Mouse (Mus musculus): Measurements from ENCODE around the gene Ndufb8.

Gene Ndufb8

GRCm38 (mm10) chr19:44535376-44535775 lies 19.9 kb downstream of the Ndufb8 start:
- no peak for DNase-seq (ENCODE audit: extremely low read depth, low read depth, low spot score)

- no peak for DNase-seq (ENCODE audit: extremely low read depth, low read depth, low spot score)
Observed at GRCm38 (mm10) chr19:44530018-44530417, 25.2 kb downstream of the Ndufb8 start.

- DNase-seq (ENCODE audit: extremely low read depth, low read depth, low spot score): no peak
Observed at GRCm38 (mm10) chr19:44525551-44526205, 29.6 kb downstream of the Ndufb8 start.

- no peak for DNase-seq (ENCODE audit: extremely low read depth, low read depth, low spot score)
Observed at GRCm38 (mm10) chr19:44519152-44519551, 36.1 kb downstream of the Ndufb8 start.

GRCm38 (mm10) chr19:44517996-44518768 lies 37.1 kb downstream of the Ndufb8 start:
- DNase-seq (ENCODE audit: extremely low read depth, low read depth, low spot score): no peak

- DNase-seq (ENCODE audit: extremely low read depth, low read depth, low spot score): no peak
Observed at GRCm38 (mm10) chr19:44515769-44516168, 39.5 kb downstream of the Ndufb8 start.

- no peak for DNase-seq (ENCODE audit: extremely low read depth, low read depth, low spot score)
Observed at GRCm38 (mm10) chr19:44514521-44515451, 40.5 kb downstream of the Ndufb8 start.

- DNase-seq (ENCODE audit: extremely low read depth, low read depth, low spot score): no peak
Observed at GRCm38 (mm10) chr19:44513921-44514482, 41.2 kb downstream of the Ndufb8 start.

- DNase-seq (ENCODE audit: extremely low read depth, low read depth, low spot score): no peak
Observed at GRCm38 (mm10) chr19:44513054-44513833, 42.0 kb downstream of the Ndufb8 start.

GRCm38 (mm10) chr19:44512601-44513000 lies 42.6 kb downstream of the Ndufb8 start:
- DNase-seq (ENCODE audit: extremely low read depth, low read depth, low spot score): no peak

- DNase-seq (ENCODE audit: extremely low read depth, low read depth, low spot score): no peak
Observed at GRCm38 (mm10) chr19:44511451-44512231, 43.6 kb downstream of the Ndufb8 start.

- no peak for DNase-seq (ENCODE audit: extremely low read depth, low read depth, low spot score)
Observed at GRCm38 (mm10) chr19:44510534-44511175, 44.6 kb downstream of the Ndufb8 start.

- no peak for DNase-seq (ENCODE audit: extremely low read depth, low read depth, low spot score)
Observed at GRCm38 (mm10) chr19:44502741-44503140, 52.5 kb downstream of the Ndufb8 start.

GRCm38 (mm10) chr19:44501925-44502324 lies 53.3 kb downstream of the Ndufb8 start:
- no peak for DNase-seq (ENCODE audit: extremely low read depth, low read depth, low spot score)

GRCm38 (mm10) chr19:44500240-44500639 lies 55.0 kb downstream of the Ndufb8 start:
- DNase-seq (ENCODE audit: extremely low read depth, low read depth, low spot score): no peak

- no peak for DNase-seq (ENCODE audit: extremely low read depth, low read depth, low spot score)
Observed at GRCm38 (mm10) chr19:44498936-44499335, 56.3 kb downstream of the Ndufb8 start.

Data from fat pad, adult 2 months (tissue).